Mouse (Mus musculus): Measurements from ENCODE around the gene Spz1. TPM values are rescaled to one million over a fixed set of nuclear protein-coding genes. Genes with fewer than 3 reads are reported as not detected.

Spz1 gene
- total RNA-seq, 2 experiments from 2014 or later, result not detected

Other genes starting within 250 kb of the Spz1 start
- 1 to 10 TPM; 1.2 to 1.5 TPM for gene Dhfr, start 221.4 kb downstream of the Spz1 start, total RNA-seq (2021)
- 10 to 100 TPM; 28.3 to 29.3 TPM for gene Msh3, start 221.2 kb downstream of the Spz1 start, total RNA-seq (2021)
- gene Ankrd34b, start 150.3 kb downstream of the Spz1 start, total RNA-seq (2021), result 10 to 100 TPM; 12.5 to 13.3 TPM
- gene Fam151b, start 92.2 kb downstream of the Spz1 start, total RNA-seq (2021), result 1 to 10 TPM; 8.7 to 8.9 TPM
- 10 to 100 TPM; 20.4 to 22.7 TPM for gene Zfyve16, start 45.3 kb downstream of the Spz1 start, total RNA-seq (2021)
- gene Serinc5, start 34.9 kb upstream of the Spz1 start, total RNA-seq (2021), result 10 to 100 TPM; 48.0 to 55.7 TPM
- gene Thbs4, start 218.6 kb upstream of the Spz1 start, total RNA-seq (2021), result 1 to 10 TPM; 1.3 to 2.3 TPM

All from left cerebral cortex, postnatal 10 days (tissue).